Mouse (Mus musculus) neural tube, embryonic 15.5 days (tissue): ENCODE measurements around the gene Enox1. TPM values are rescaled to one million over a fixed set of nuclear protein-coding genes. Genes with fewer than 3 reads are reported as not detected.

Source experiments
- ATAC-seq: fragments of 200-750 bp; cut with Nextera tagmentation; 2 replicates; pipeline ENCODE4 v1.8.0; 2017; ENCODE audit warnings: mild to moderate bottlenecking, moderate TSS enrichment, moderate library complexity; ENCODE audit not compliant: low FRiP score
- H3K27ac ChIP-seq: fragments of 300-500 bp; sonication (generic); replicated peaks from 2 replicates; pipeline ENCODE4 v1.5.1; 2015; ENCODE audit warnings: mild to moderate bottlenecking, inconsistent platforms
- H3K27me3 ChIP-seq: fragments of 300-500 bp; sonication (generic); replicated peaks from 2 replicates; pipeline ENCODE4 v1.6.1; 2015; ENCODE audit warnings: inconsistent platforms
- H3K36me3 ChIP-seq: fragments of 300-500 bp; sonication (generic); 2 replicates; pipeline ENCODE4 v1.6.1; 2015; ENCODE audit warnings: inconsistent platforms
- H3K4me1 ChIP-seq: fragments of 300-500 bp; sonication (generic); 2 replicates; pipeline ENCODE4 v1.6.1; 2015; ENCODE audit warnings: inconsistent platforms
- H3K4me2 ChIP-seq: fragments of 300-500 bp; sonication (generic); 2 replicates; pipeline ENCODE4 v1.6.1; 2015; ENCODE audit warnings: inconsistent platforms, mild to moderate bottlenecking, moderate library complexity
- H3K4me3 ChIP-seq: fragments of 300-500 bp; sonication (generic); replicated peaks from 2 replicates; pipeline ENCODE4 v1.5.1; 2015; ENCODE audit warnings: mild to moderate bottlenecking, inconsistent platforms
- H3K9ac ChIP-seq: fragments of 300-500 bp; sonication (generic); replicated peaks from 2 replicates; pipeline ENCODE4 v1.6.1; 2015; ENCODE audit warnings: mild to moderate bottlenecking, inconsistent platforms
- H3K9me3 ChIP-seq: fragments of 300-500 bp; sonication (generic); replicated peaks from 2 replicates; pipeline ENCODE4 v1.6.1; 2016; ENCODE audit warnings: inconsistent platforms
- WGBS: fragments of 180-500 bp; shearing (Covaris S2); methylation state at CpG from one replicate; pipeline ENCODE4 v1.1.7; 2015; ENCODE audit warnings: mixed read lengths; 5-methylcytosine and 5-hydroxymethylcytosine counted together
- polyA plus RNA-seq: library from polyadenylated mRNA; unstranded; fragments of >200 nt; fragmentation: Nextera tagmentation; extraction: Ambion mirVana; gene quantifications from 2 replicates; pipeline ENCODE4 v1.2.1, GENCODE M21; 2015

Gene Enox1
- polyA plus RNA-seq, 1 experiment from 2014 or later: 45.0 TPM

GRCm38 (mm10) chr14:77608182-77608839, 451.7 kb downstream of the Enox1 start:
- Histone ChIP-seq H3K4me2 (no peak overlapping the region), H3K4me3 (no peak overlapping the region), H3K9me3 (no peaks in the 10 kb centered on the region), H3K27ac (no peak overlapping the region), H3K27me3 (no peaks in the 10 kb centered on the region), H3K36me3 (peaks cover 17% of the 10 kb centered on the region), H3K9ac (no peak overlapping the region), H3K4me1 (no peaks in the 10 kb centered on the region)
- no peak for ATAC-seq
- WGBS: 84% methylated on average over 5 of the region's 5 CpGs

- H3K27ac ChIP-seq: no peak overlapping the region
- no peak overlapping the region for H3K9ac ChIP-seq
- H3K9me3 ChIP-seq: no peaks in the 10 kb centered on the region
- no peaks in the 10 kb centered on the region for H3K27me3 ChIP-seq
- H3K4me1 ChIP-seq: peaks cover 6% of the 10 kb centered on the region; the same call in 1 of the 2 replicates
- 92% methylated on average over 16 of the region's 16 CpGs for WGBS
- no peak overlapping the region for H3K4me3 ChIP-seq
- peaks cover 6% of the 10 kb centered on the region; the same call in 1 of the 2 replicates for H3K36me3 ChIP-seq
- no peak for ATAC-seq
- H3K4me2 ChIP-seq: no peak overlapping the region
Observed at GRCm38 (mm10) chr14:77615201-77615600, 458.6 kb downstream of the Enox1 start.

- Histone ChIP-seq H3K9me3 (no peaks in the 10 kb centered on the region), H3K27ac (no peak overlapping the region)
- 43% methylated on average over 6 of the region's 6 CpGs for WGBS
Observed at GRCm38 (mm10) chr14:77617250-77617649, 460.7 kb downstream of the Enox1 start.

GRCm38 (mm10) chr14:77618131-77618805, 461.7 kb downstream of the Enox1 start:
- peaks cover 6% of the 10 kb centered on the region; the same call in 1 of the 2 replicates for H3K4me1 ChIP-seq
- H3K4me3 ChIP-seq: no peak overlapping the region
- no peaks in the 10 kb centered on the region for H3K36me3 ChIP-seq
- H3K27ac ChIP-seq: no peak overlapping the region
- no peak overlapping the region for H3K4me2 ChIP-seq
- H3K9ac ChIP-seq: no peak overlapping the region
- 77% methylated on average over 11 of the region's 13 CpGs for WGBS
- no peaks in the 10 kb centered on the region for H3K27me3 ChIP-seq
- no peaks in the 10 kb centered on the region for H3K9me3 ChIP-seq
- ATAC-seq: no peak

More at GRCm38 (mm10) chr14:77617250-77617649, 460.7 kb downstream of the Enox1 start:
- Histone ChIP-seq H3K4me3 (no peak overlapping the region), H3K4me1 (peaks cover 6% of the 10 kb centered on the region; the same call in 1 of the 2 replicates), H3K9ac (no peak overlapping the region), H3K4me2 (no peak overlapping the region), H3K36me3 (no peaks in the 10 kb centered on the region), H3K27me3 (no peaks in the 10 kb centered on the region)
- ATAC-seq: no peak

- H3K4me1 ChIP-seq: peaks cover 9% of the 10 kb centered on the region
- H3K36me3 ChIP-seq: no peaks in the 10 kb centered on the region
- WGBS: 65% methylated on average over 4 of the region's 4 CpGs
- no peak overlapping the region for H3K4me2 ChIP-seq
- no peaks in the 10 kb centered on the region for H3K9me3 ChIP-seq
- no peak overlapping the region for H3K4me3 ChIP-seq
- no peaks in the 10 kb centered on the region for H3K27me3 ChIP-seq
- ATAC-seq: peak; percentile 39; the same call in 1 of the 2 replicates
- H3K27ac ChIP-seq: 0 out of 2 replicates have a peak overlapping the region, but pooled peaks have one; percentile 14
- no peak overlapping the region for H3K9ac ChIP-seq
Observed at GRCm38 (mm10) chr14:77621473-77622264, 465.1 kb downstream of the Enox1 start.

GRCm38 (mm10) chr14:77626557-77627507, 470.3 kb downstream of the Enox1 start:
- Histone ChIP-seq H3K9ac (no peak overlapping the region), H3K9me3 (no peaks in the 10 kb centered on the region), H3K36me3 (no peaks in the 10 kb centered on the region), H3K4me1 (peaks cover 27% of the 10 kb centered on the region), H3K4me2 (no peak overlapping the region), H3K27ac (peak overlapping the region; percentile 38; the same call in 1 of the 2 replicates), H3K4me3 (no peak overlapping the region), H3K27me3 (no peaks in the 10 kb centered on the region)
- 24% methylated on average over 12 of the region's 12 CpGs for WGBS
- ATAC-seq: no peak

- ATAC-seq: no peak
- Histone ChIP-seq H3K36me3 (no peaks in the 10 kb centered on the region), H3K27ac (no peak overlapping the region)
Observed at GRCm38 (mm10) chr14:77632466-77633171, 476.1 kb downstream of the Enox1 start.

GRCm38 (mm10) chr14:77633172-77633542, 476.6 kb downstream of the Enox1 start:
- Histone ChIP-seq H3K9me3 (no peaks in the 10 kb centered on the region), H3K27me3 (no peaks in the 10 kb centered on the region), H3K4me1 (peaks cover 41% of the 10 kb centered on the region), H3K4me2 (no peak overlapping the region), H3K36me3 (no peaks in the 10 kb centered on the region), H3K9ac (no peak overlapping the region), H3K4me3 (no peak overlapping the region), H3K27ac (no peak overlapping the region)
- no peak for ATAC-seq
- WGBS: 78% methylated on average over 2 of the region's 2 CpGs

More at GRCm38 (mm10) chr14:77632466-77633171, 476.1 kb downstream of the Enox1 start:
- H3K9me3 ChIP-seq: no peaks in the 10 kb centered on the region
- H3K4me1 ChIP-seq: peaks cover 44% of the 10 kb centered on the region
- 89% methylated on average over 10 of the region's 10 CpGs for WGBS
- H3K4me3 ChIP-seq: no peak overlapping the region
- H3K4me2 ChIP-seq: no peak overlapping the region
- no peak overlapping the region for H3K9ac ChIP-seq
- H3K27me3 ChIP-seq: no peaks in the 10 kb centered on the region

- H3K4me1 ChIP-seq: peaks cover 28% of the 10 kb centered on the region
- no peak for ATAC-seq
- H3K4me2 ChIP-seq: no peak overlapping the region
- H3K4me3 ChIP-seq: no peak overlapping the region
- 0 out of 2 replicates have a peak overlapping the region, but pooled peaks have one; percentile 18 for H3K27ac ChIP-seq
- 19% methylated on average over 6 of the region's 6 CpGs for WGBS
- H3K27me3 ChIP-seq: no peaks in the 10 kb centered on the region
- H3K36me3 ChIP-seq: no peaks in the 10 kb centered on the region
- H3K9me3 ChIP-seq: no peaks in the 10 kb centered on the region
- no peak overlapping the region for H3K9ac ChIP-seq
Observed at GRCm38 (mm10) chr14:77636931-77637330, 480.4 kb downstream of the Enox1 start.

GRCm38 (mm10) chr14:77638148-77638547, 481.6 kb downstream of the Enox1 start:
- WGBS: 73% methylated on average over 3 of the region's 3 CpGs

More at GRCm38 (mm10) chr14:77638148-77638547, 481.6 kb downstream of the Enox1 start:
- Histone ChIP-seq H3K9ac (no peak overlapping the region), H3K36me3 (no peaks in the 10 kb centered on the region), H3K4me1 (peaks cover 26% of the 10 kb centered on the region), H3K9me3 (no peaks in the 10 kb centered on the region), H3K4me2 (no peak overlapping the region), H3K27me3 (no peaks in the 10 kb centered on the region), H3K27ac (no peak overlapping the region), H3K4me3 (no peak overlapping the region)
- ATAC-seq: no peak
